Mouse (Mus musculus): ENCODE results near the gene Fam208a. TPM values are rescaled to one million over a fixed set of nuclear protein-coding genes. Genes with fewer than 3 reads are reported as not detected.

The Fam208a gene
- polyA plus RNA-seq (2012; rRNA removed; ENCODE audit: low replicate concordance): 6.8 and 9.5 TPM in 2 replicates

GRCm38 (mm10) chr14:27428573-27428972 lies at the start of gene Fam208a:
Gene Fam208a, plus strand, starts transcription at chr14:27428834.

GRCm38 (mm10) chr14:27507894-27508643 lies 79.4 kb downstream of the Fam208a start, which contains the start of gene Ccdc66:
Gene Ccdc66, minus strand, starts transcription at chr14:27508460.

Other genes starting within 250 kb of the Fam208a start
- gene Ccdc66, start 79.6 kb downstream of the Fam208a start, polyA plus RNA-seq (2012; rRNA removed; ENCODE audit: low replicate concordance): 2.1 and 3.3 TPM in 2 replicates
- gene Erc2, start 193.6 kb downstream of the Fam208a start, polyA plus RNA-seq (2012; rRNA removed; ENCODE audit: low replicate concordance): 0.07 and 0.93 TPM in 2 replicates